Mouse (Mus musculus) gastrocnemius, postnatal 36 days (tissue): ENCODE results near the gene Sertm1. TPM values are rescaled to one million over a fixed set of nuclear protein-coding genes. Genes with fewer than 3 reads are reported as not detected.

Source experiments
- DNase-seq, 2 experiments: peaks; one replicate each; pipeline ENCODE4 v3.0.0; 2022
- intact Hi-C: fragments of 180-260 bp; cut with DNase I; formaldehyde crosslinking; loops from one replicate; pipeline ENCODE4 v1.15.1; 2025
- long read RNA-seq, 2 experiments: library from polyadenylated mRNA; stranded (forward); transcript quantifications; one replicate each; pipeline ENCODE4 v2.0.0; 2021
- total RNA-seq, 2 experiments: library from RNA; stranded (reverse); gene quantifications; 2 replicates each; pipeline ENCODE4 v1.2.3; 2021

Gene Sertm1
- total RNA-seq = not detected
- long read RNA-seq, experiment 1 = 0 reads
- long read RNA-seq, experiment 2 = 0 reads

DNA sequence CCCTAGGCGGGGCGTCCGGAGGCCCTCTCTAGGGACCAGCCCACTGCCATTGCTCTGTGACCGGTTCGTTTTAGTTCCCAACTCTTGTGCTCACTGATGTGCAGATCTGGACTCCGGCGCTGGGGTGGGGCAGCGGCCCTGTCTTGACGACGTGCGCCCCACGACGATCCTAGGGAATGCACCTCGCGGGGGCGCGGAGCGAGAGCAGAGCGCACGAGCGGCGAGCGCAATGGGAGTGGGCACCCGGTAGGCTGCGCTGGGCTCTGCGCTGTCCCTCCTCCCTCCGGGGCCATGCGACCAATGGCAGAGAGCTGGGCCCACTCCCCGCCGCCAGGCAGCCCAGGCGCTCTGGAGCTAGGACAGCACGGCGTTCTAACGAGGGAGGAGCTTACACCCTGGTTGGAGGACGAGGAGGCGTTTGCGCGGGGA lies at the start of gene Sertm1:
Gene Sertm1 (minus strand): TSS at position 245 of the 429 bp plus-strand sequence.
- intact Hi-C loops = no loop called here
- DNase-seq = no peak

GRCm38 (mm10) chr3:54964948-54965506 lies 49.3 kb upstream of the Sertm1 start:
- intact Hi-C loops = no loop called here
- no peak for DNase-seq

DNA sequence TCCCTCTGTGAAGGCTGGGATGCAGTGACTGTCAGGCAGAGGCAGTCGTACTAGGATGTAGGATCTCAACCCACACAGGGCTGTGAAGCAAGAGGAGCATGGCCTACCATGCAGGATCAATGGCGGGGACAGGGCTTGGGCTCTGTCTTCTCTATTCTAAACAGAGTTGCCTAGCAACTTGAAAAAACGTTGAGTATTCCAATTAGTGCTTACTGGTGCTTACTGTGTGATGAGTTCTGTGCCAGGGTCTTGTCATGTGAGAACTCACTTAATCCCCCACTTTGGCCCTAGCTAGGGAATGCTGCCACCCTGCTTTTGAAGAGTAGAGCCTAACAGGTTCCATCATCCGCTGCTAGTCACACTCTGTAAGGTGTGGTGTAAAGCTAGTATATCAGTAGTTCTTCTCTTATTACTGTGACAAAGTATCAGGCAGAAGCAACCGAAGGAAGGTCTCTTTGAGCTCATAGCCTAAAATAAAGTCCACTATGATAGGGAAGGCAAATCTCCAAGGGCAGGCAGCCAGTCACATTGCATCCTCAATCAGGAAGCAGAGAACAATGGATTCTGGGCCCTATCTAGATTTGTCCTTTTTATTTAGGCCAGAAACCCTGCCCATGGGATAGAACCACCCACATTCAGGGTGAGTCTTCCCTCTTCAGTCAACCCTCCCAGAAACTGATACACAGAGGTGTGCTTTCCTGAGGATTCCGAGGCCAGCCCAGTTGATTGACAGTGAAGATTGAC lies 27.6 kb upstream of the Sertm1 start:
- no peak for DNase-seq
- intact Hi-C loops = no loop called here

- DNase-seq = no peak
- intact Hi-C loops = no loop called here
Measured at GRCm38 (mm10) chr3:54934535-54934934, 18.8 kb upstream of the Sertm1 start.

DNA sequence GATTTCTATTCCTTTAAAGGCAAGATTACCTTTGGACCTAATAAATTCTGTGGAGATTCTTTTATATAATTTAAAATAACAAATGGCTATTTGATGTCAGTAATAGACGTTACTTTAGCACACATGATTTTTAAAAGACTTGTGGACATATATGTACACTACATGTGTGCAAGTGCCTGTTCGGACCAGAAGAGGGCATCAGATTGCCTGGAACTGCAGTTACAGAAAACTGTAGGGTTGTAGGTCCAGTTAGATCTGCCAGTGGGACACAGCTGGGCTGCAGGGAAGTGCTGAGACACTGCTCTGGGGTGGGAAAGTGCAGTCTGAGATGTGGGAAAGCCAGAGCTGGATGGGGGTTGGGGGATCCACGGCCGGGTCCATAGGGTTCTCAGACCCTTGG lies 16.9 kb upstream of the Sertm1 start:
- no peak for DNase-seq
- intact Hi-C loops = no loop called here

DNA sequence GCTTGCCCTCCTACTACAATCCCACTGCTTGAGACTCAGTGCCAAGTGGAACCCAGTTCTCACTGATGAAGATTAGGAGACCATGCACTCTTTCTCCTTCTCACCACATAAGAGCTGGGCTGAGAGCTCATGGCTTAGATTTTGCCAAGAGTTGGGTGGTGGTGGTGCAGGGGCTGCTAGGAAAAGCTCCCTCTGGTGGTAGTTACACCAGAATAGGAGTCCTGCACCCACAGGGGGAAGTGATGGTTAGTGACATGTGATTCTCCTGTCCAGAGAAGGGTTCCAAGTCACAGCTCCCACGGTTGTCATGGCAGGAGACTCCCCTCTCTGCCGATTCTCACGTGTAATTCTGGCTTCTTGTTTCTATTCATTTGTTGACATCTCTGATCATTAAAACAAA lies 4.7 kb upstream of the Sertm1 start:
- intact Hi-C loops = no loop called here
- no peak for DNase-seq

DNA sequence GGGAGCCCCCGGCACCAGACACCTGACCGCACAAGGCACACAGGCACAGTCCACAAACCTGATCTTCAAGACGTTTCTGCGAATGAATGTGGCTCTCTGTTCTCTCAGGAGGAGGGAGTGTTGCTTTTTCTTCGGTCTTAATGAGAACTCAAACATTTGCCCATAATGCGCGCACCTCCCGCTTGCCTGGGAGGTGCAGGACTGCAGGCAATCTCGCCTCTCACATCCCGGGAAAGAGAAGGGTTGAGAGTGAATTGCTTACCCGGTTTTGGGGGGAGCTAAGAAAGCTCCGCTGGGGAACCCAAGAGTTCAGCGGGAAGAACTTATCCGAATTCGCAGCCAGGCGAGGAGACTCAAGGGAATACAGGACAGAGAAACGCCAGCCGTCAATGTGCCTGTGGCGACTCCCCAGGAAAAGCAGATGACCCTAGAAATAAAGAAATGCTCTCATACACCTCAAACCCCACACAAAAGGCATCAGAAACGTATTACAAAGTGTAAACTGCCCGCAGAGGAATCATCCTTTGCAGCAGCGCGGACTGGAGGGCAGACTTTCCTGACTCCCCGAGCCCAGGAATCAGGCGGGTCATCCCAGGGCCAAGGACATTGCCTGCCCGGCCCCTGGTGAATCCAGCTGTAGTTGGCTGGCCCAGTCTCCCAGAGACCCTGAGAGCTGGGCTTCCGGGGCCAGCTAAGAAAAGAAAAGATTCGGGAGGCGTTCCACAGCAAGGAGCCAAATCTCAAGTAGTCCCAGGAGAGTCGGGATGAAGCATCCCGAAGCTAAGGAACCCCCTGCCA lies 643 bp downstream of the Sertm1 start:
- no peak for DNase-seq
- intact Hi-C loops = no loop called here

- intact Hi-C loops = no loop called here
- no peak for DNase-seq
Measured at GRCm38 (mm10) chr3:54908878-54909277, 6.8 kb downstream of the Sertm1 start.

- intact Hi-C loops = no loop called here
- DNase-seq = no peak
Measured at GRCm38 (mm10) chr3:54897974-54898373, 17.7 kb downstream of the Sertm1 start.

GRCm38 (mm10) chr3:54894891-54895290 lies 20.8 kb downstream of the Sertm1 start:
- DNase-seq = no peak
- intact Hi-C loops = no loop called here

GRCm38 (mm10) chr3:54892218-54892617 lies 23.5 kb downstream of the Sertm1 start:
- no peak for DNase-seq

DNA sequence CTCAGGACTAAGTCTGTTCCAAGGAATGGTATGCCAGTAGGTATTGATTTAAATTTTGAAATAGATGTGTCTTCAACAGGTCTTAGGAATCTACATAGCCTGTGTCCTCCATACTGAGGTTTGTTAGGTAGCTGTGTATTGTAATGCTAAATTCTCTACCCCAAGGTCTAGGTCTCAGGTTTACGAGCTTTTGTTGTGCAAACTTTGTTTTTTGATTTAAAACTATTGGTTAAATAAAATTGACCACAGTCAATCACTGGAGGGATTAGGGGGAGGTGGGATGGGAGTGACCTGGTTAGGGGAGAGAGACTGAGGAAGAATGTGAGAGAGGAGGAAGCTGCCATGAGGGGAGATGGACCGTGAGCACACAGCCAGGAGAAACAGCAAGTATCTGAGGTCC lies 29.2 kb downstream of the Sertm1 start:
- DNase-seq = no peak
- intact Hi-C loops = no loop called here

More at GRCm38 (mm10) chr3:54892218-54892617, 23.5 kb downstream of the Sertm1 start:
- intact Hi-C loops = no loop called here

Other genes starting within 250 kb of the Sertm1 start
- 10 to 100 TPM in 1 of 2 experiments, 1 to 10 TPM in 1; 9.7 to 10.1 TPM for gene Supt20, start 223.1 kb downstream of the Sertm1 start, total RNA-seq
- gene Gm21958, start 201.5 kb downstream of the Sertm1 start, total RNA-seq = not detected
- 10 to 100 TPM in 1 of 2 experiments, 1 to 10 TPM in 1; 9.2 to 11.7 TPM for gene Exosc8, start 180.5 kb downstream of the Sertm1 start, total RNA-seq
- 1 to 10 TPM; 7.5 to 8.0 TPM for gene Alg5, start 180.3 kb downstream of the Sertm1 start, total RNA-seq
- under 1 TPM; 0.17 to 0.41 TPM for gene Smad9, start 160.3 kb downstream of the Sertm1 start, total RNA-seq
- gene Rfxap, start 108.1 kb downstream of the Sertm1 start, total RNA-seq = 10 to 100 TPM; 23.7 to 23.9 TPM
- not detected for gene Ccna1, start 139.6 kb upstream of the Sertm1 start, total RNA-seq
- 10 to 100 TPM; 22.9 to 28.9 TPM for gene Spg20, start 196.2 kb upstream of the Sertm1 start, total RNA-seq
- gene Ccdc169, start 221.5 kb upstream of the Sertm1 start, total RNA-seq = under 1 TPM in 1 of 2 experiments, not detected in 1; 0.08 TPM